Mouse (Mus musculus): Measurements from ENCODE around the gene Ppp2r5a. TPM values are rescaled to one million over a fixed set of nuclear protein-coding genes. Genes with fewer than 3 reads are reported as not detected.

The Ppp2r5a gene
- polyA plus RNA-seq, 1 experiment from 2014 or later: 9.6 TPM

DNA sequence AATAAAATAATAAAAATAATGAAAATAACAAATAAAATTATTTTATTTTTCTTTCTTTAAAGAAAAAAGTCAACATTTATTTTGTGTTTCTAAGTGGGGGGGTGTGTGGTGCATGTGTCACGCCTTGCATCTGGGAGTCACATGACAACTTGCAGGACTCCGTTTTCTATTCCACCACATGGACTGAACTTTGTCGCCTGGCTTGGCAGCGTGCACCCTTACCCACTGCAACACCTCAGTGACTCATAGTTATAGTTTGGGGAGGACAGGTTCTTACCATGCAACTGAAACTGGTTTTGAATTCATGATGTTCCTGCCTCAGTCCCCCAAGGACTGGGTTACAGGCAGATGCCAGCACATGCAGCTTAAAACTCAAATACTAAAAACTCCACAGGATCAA lies 34.9 kb downstream of the Ppp2r5a start:
- H3K36me3 ChIP-seq: no peaks in the 10 kb centered on the region
- H3K9me3 ChIP-seq: no peaks in the 10 kb centered on the region
- 92% methylated on average over 4 of the region's 4 CpGs for WGBS
- H3K4me1 ChIP-seq (replicated peaks): no peaks in the 10 kb centered on the region
- H3K27me3 ChIP-seq: no peaks in the 10 kb centered on the region
- no peak overlapping the region for H3K4me3 ChIP-seq
- H3K27ac ChIP-seq (replicated peaks): no peak overlapping the region
- H3K9ac ChIP-seq: no peak overlapping the region
- no peak overlapping the region for H3K4me2 ChIP-seq
- no peak for ATAC-seq (ENCODE audit: low FRiP score, low read depth)

DNA sequence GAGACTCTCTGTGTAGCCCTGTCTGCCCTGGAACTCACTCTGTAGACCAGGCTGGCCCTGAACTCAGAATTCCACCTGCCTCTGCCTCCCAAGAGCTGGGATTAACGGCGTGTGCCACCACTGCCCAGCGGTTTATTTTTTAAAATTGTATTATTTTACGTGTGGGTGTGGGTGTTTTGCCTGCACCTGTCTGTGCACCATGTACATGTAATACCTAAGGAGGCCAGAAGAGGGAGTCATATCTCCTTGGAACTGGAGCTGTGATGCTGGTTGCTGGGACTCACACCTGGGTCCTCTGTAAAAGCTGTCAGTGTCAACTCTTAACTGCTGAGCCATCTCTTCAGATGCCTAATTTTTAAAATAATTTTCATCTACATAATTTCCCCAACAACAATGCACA lies 38.6 kb downstream of the Ppp2r5a start:
- WGBS: 69% methylated on average over 4 of the region's 4 CpGs
- Histone ChIP-seq H3K27me3 (no peaks in the 10 kb centered on the region), H3K9ac (no peak overlapping the region), H3K27ac (replicated peaks) (no peak overlapping the region), H3K4me2 (no peak overlapping the region), H3K4me1 (replicated peaks) (no peaks in the 10 kb centered on the region), H3K9me3 (no peaks in the 10 kb centered on the region), H3K4me3 (no peak overlapping the region), H3K36me3 (no peaks in the 10 kb centered on the region)
- no peak for ATAC-seq (ENCODE audit: low FRiP score, low read depth)

DNA sequence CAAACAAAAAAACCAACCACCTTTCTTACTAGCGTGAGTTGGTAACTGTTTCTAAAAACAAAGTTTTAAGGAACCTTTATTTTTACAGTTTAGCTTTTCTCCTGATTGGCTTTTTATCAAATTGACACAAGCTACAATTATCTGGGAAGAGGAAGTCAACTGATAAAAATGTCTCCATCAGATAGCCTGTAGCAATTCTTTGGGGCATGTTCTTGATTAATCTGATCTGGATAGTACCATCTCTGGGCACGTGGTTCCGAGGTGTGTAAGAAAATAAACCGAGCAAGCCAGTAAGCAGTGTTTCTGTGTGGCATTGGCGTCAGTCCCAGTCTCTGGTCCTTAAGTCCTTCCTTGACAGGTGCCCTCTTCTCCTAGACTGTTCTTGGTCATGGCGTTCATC lies 40.7 kb downstream of the Ppp2r5a start:
- H3K36me3 ChIP-seq: peaks cover 10% of the 10 kb centered on the region
- no peak overlapping the region for H3K9ac ChIP-seq
- WGBS: 94% methylated on average over 6 of the region's 6 CpGs
- H3K4me3 ChIP-seq: no peak overlapping the region
- H3K4me2 ChIP-seq: no peak overlapping the region
- no peaks in the 10 kb centered on the region for H3K27me3 ChIP-seq
- ATAC-seq (ENCODE audit: low FRiP score, low read depth): no peak
- no peaks in the 10 kb centered on the region for H3K4me1 ChIP-seq (replicated peaks)
- no peak overlapping the region for H3K27ac ChIP-seq (replicated peaks)
- no peaks in the 10 kb centered on the region for H3K9me3 ChIP-seq

DNA sequence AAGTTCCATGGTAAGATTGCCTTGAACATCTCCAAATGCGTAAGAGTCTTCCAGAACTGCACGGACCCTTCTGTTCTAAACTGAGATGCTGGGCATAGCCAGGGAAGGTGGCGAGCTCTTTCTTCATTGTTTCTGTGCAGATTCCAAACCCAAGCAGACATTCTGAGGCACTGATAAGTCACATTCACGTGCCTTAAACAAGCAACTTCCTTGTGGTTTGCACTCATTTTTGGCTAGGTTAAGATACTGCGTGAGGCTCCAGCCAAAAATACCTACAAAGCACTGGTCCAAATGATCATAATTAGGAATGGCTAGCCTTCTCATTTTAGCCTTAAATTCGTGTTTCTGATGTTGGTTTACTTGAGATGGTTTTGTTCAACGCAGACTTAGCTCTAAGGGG lies 43.6 kb downstream of the Ppp2r5a start:
- Histone ChIP-seq H3K9ac (no peak overlapping the region), H3K27me3 (no peaks in the 10 kb centered on the region), H3K4me3 (no peak overlapping the region), H3K4me1 (replicated peaks) (no peaks in the 10 kb centered on the region), H3K27ac (replicated peaks) (no peak overlapping the region), H3K9me3 (no peaks in the 10 kb centered on the region), H3K4me2 (no peak overlapping the region), H3K36me3 (peaks cover 32% of the 10 kb centered on the region)
- ATAC-seq (ENCODE audit: low FRiP score, low read depth): no peak
- WGBS: 95% methylated on average over 7 of the region's 7 CpGs

DNA sequence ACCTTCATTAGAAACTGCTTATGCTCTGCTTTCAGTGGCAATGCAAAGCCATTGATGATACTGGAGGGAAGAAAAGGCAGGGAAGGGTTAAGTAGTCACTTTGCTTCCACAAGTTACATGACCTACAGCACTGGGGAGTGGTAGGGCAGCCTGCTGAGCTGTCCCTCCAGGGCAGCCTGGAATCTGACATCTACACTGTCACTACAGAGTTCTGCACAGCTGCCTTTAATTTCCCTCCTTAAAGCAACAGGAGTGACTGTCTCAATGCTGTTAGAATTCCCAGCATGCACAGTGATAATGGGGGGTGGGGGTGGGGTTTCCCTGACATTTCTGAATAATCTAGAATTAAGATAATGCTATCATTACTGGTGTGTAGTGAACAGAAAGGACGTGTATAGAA lies 46.1 kb downstream of the Ppp2r5a start:
- Histone ChIP-seq H3K4me2 (no peak overlapping the region), H3K4me1 (replicated peaks) (no peaks in the 10 kb centered on the region), H3K9me3 (no peaks in the 10 kb centered on the region), H3K36me3 (peaks cover 32% of the 10 kb centered on the region), H3K4me3 (no peak overlapping the region), H3K9ac (no peak overlapping the region), H3K27ac (replicated peaks) (no peak overlapping the region), H3K27me3 (no peaks in the 10 kb centered on the region)
- WGBS: 77% methylated on average over 1 of the region's 1 CpGs
- ATAC-seq (ENCODE audit: low FRiP score, low read depth): no peak

DNA sequence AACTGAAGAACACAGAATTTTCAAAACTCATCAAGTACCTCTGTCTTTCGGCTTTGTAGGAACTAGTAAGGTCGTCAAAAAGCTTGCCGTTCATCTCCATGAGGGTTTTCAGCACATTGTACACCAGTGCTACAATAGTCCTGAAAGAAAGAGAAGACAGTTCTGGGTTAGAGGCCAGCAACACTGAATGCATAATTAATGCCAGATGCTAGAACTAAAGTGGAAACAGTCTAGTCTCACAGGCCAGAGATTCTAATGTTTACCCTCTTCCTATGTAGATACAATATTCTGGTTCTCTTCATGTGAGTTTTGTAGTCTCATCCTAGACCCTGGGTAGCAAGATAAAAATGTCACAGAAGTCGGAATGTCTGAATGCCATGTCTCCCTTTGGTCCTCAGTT lies 49.2 kb downstream of the Ppp2r5a start:
- no peak overlapping the region for H3K4me3 ChIP-seq
- 70% methylated on average over 4 of the region's 4 CpGs for WGBS

DNA sequence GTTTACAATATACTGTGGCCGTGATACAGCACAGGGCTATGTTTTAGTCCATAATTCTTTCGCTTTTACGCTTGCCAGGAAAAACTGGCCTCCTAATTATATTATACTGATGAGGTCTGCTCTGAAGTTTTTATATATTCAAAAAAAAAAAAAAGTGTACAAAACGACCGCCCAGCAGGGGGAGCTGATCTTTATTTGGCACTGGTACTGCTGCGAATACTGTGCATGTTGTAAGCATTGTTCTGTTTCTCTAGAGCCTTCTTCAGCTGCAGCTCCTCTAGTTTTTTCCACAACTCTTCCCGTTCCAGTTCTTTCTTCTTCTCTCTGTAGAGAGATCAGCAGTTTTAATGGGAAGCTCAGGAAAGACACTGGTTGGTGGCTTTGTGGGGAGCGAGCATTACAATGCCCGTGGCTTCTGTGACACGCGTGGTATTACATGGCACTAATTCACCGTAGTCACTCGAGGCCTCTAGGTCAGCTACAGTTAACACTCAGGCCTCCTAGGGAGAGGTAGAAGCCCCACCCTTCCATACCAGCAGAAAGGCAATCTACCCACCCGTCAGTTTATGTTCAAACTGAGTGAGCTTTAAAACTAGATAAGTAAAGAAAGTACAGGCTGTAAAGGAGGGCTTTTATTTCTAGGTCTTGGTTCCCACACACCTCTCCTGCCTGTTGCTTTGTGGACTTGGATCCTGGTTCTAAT lies 50.1 kb downstream of the Ppp2r5a start:
- no peaks in the 10 kb centered on the region for H3K27me3 ChIP-seq
- H3K4me3 ChIP-seq: no peak overlapping the region
- H3K9ac ChIP-seq: no peak overlapping the region
- no peaks in the 10 kb centered on the region for H3K9me3 ChIP-seq
- H3K4me1 ChIP-seq (replicated peaks): no peaks in the 10 kb centered on the region
- H3K4me2 ChIP-seq: no peak overlapping the region
- H3K36me3 ChIP-seq: peaks cover 40% of the 10 kb centered on the region
- ATAC-seq (ENCODE audit: low FRiP score, low read depth): no peak
- WGBS: 54% methylated on average over 14 of the region's 14 CpGs
- H3K27ac ChIP-seq (replicated peaks): no peak overlapping the region

More for the DNA sequence above, 49.2 kb downstream of the Ppp2r5a start:
- Histone ChIP-seq H3K36me3 (peaks cover 45% of the 10 kb centered on the region), H3K4me1 (replicated peaks) (no peaks in the 10 kb centered on the region), H3K27me3 (no peaks in the 10 kb centered on the region), H3K9ac (no peak overlapping the region), H3K9me3 (no peaks in the 10 kb centered on the region), H3K27ac (replicated peaks) (no peak overlapping the region), H3K4me2 (no peak overlapping the region)
- ATAC-seq (ENCODE audit: low FRiP score, low read depth): no peak

DNA sequence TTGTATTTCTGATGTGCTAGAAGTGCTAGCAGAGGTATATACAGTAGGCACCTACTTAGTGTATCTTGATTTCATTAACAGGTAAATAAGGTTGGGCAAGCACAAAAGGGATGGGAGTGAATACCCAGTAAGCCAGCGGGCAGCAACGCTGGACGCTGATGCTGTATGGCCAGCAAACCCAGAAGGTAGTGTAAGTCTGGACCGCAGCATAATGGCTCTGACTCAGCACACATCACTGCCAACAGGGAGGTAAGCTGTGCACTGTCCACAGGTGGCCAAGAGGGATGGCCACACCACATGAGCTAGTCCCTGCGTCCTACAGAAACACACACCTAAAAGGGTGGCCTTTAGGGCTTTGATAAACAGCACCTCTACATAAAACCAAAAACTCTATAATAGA lies 52.7 kb downstream of the Ppp2r5a start:
- H3K27ac ChIP-seq (replicated peaks): no peak overlapping the region
- WGBS: 95% methylated on average over 5 of the region's 5 CpGs
- H3K36me3 ChIP-seq: peaks cover 49% of the 10 kb centered on the region
- H3K9me3 ChIP-seq: no peaks in the 10 kb centered on the region
- no peak overlapping the region for H3K4me2 ChIP-seq
- no peak overlapping the region for H3K9ac ChIP-seq
- H3K4me3 ChIP-seq: no peak overlapping the region
- H3K27me3 ChIP-seq: no peaks in the 10 kb centered on the region
- no peaks in the 10 kb centered on the region for H3K4me1 ChIP-seq (replicated peaks)
- ATAC-seq (ENCODE audit: low FRiP score, low read depth): no peak

DNA sequence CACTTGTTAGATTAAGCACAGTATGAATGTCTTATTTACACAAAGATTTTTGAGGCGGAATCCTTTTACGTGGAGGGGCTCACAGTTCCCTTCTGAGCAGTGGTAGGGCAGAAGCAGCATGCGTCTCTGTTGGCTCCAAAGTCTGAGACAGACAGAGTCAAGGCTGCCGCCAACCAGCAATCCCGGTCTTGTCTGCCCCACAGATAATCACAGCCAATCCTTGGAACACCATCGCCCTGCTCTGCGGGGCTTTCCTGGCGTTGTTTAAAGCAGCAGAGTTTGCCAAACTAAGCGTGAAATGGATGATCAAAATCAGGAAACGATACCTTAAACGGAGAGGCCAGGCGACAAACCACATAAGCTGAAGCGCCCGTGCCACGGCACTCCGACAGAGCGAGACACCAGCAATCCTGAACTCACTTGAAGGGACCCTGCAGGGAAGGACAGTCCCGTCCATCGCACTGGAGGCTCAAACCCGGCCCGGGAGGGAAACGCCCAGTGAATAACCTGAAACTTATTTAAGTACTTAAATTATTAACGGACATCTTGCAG lies 53.5 kb downstream of the Ppp2r5a start:
- Histone ChIP-seq H3K36me3 (peaks cover 49% of the 10 kb centered on the region), H3K27me3 (no peaks in the 10 kb centered on the region), H3K27ac (replicated peaks) (no peak overlapping the region), H3K4me3 (no peak overlapping the region), H3K9me3 (no peaks in the 10 kb centered on the region), H3K4me1 (replicated peaks) (no peaks in the 10 kb centered on the region), H3K9ac (no peak overlapping the region), H3K4me2 (no peak overlapping the region)
- 84% methylated on average over 23 of the region's 23 CpGs for WGBS
- ATAC-seq (ENCODE audit: low FRiP score, low read depth): no peak

DNA sequence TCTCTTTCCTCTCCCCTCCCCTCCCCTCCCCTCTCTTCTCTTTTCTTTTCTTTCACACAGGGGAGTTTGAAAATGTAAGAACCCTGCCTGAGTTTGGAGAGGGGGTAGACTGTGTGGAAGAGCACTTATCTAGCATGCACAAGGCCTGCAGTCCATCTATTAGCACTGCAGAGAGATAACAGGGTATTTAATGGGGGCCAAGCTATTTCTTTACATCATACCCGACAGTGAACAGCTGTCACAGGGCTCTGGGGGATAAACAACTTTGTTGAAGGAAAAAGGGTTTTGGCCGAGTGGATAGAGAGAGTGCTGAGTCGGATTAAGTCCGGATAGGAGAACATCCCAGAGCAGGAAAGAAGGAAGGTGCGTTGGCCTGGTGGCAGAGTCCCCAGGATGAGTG lies 54.1 kb downstream of the Ppp2r5a start:
- H3K9me3 ChIP-seq: no peaks in the 10 kb centered on the region
- no peak for ATAC-seq (ENCODE audit: low FRiP score, low read depth)
- H3K36me3 ChIP-seq: peaks cover 50% of the 10 kb centered on the region
- no peak overlapping the region for H3K27ac ChIP-seq (replicated peaks)
- WGBS: 61% methylated on average over 5 of the region's 5 CpGs
- no peak overlapping the region for H3K4me2 ChIP-seq
- no peaks in the 10 kb centered on the region for H3K4me1 ChIP-seq (replicated peaks)
- H3K4me3 ChIP-seq: no peak overlapping the region
- H3K9ac ChIP-seq: no peak overlapping the region
- H3K27me3 ChIP-seq: no peaks in the 10 kb centered on the region

DNA sequence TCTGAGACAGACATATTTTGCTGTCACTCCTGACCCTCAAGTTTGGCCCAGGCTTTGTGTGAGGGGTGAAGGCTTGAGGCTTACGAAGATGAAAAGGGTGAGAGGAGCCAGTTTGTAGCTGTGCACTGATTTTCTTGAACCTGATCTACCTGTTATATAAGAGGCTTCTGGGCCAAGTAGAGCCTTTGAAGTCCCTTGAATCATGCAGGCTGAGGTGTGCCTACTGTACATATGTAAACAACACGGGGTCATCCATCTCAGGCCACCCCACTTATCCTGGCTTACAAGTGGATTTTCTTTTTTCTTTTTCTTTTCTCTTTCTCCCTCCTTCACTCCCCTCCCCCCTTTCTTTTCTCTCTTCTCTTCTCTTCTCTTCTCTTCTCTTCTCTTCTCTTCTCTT lies 54.5 kb downstream of the Ppp2r5a start:
- no peak overlapping the region for H3K9ac ChIP-seq
- peaks cover 54% of the 10 kb centered on the region for H3K36me3 ChIP-seq
- 94% methylated on average over 2 of the region's 2 CpGs for WGBS
- no peak overlapping the region for H3K4me2 ChIP-seq
- no peaks in the 10 kb centered on the region for H3K9me3 ChIP-seq
- H3K27me3 ChIP-seq: no peaks in the 10 kb centered on the region
- no peaks in the 10 kb centered on the region for H3K4me1 ChIP-seq (replicated peaks)
- ATAC-seq (ENCODE audit: low FRiP score, low read depth): no peak
- no peak overlapping the region for H3K27ac ChIP-seq (replicated peaks)
- H3K4me3 ChIP-seq: no peak overlapping the region

DNA sequence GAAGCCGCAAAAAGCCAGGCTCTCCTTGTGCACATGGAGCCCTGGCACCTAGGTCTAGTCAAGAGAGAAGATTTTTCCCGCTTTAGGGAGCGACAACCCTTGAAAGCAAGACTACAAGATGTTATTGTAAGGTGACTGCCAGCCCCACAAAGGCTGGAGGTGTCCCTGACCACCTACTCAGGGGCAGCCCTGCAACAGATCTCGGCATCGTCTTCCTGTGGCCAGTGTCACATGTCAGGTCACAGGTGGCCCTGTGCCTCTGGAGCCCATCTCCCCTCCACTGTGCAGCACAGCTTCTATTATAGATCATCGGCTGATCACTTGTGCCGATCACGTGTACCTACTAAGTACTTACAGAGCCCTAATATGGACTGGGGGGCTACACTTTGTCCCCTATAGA lies 55.5 kb downstream of the Ppp2r5a start:
- ATAC-seq (ENCODE audit: low FRiP score, low read depth): no peak
- Histone ChIP-seq H3K4me1 (replicated peaks) (no peaks in the 10 kb centered on the region), H3K36me3 (peaks cover 63% of the 10 kb centered on the region), H3K4me2 (no peak overlapping the region), H3K4me3 (no peak overlapping the region), H3K27ac (replicated peaks) (no peak overlapping the region), H3K9ac (no peak overlapping the region), H3K27me3 (no peaks in the 10 kb centered on the region), H3K9me3 (no peaks in the 10 kb centered on the region)
- WGBS: 95% methylated on average over 8 of the region's 8 CpGs

DNA sequence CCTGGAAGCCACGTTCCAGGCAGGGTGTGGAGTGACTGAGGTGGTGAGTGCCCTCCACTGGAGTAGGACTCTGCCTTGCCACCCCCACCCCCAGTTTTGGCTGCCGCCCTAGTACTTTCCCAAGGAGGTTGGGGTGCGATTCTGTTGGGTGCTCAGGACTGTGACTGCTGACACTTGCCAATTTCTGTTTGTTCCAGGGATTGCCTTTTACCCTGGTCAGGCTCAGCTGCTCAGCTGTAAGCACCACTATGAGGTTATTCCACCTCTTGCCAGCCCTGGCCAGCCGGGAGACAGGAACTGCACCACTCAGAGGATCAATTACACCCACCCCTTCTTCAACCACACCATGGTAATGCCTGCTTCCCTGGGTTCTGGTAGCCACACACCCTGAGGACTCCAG lies 62.5 kb downstream of the Ppp2r5a start:
- Histone ChIP-seq H3K9ac (no peak overlapping the region), H3K27ac (replicated peaks) (no peak overlapping the region), H3K4me2 (no peak overlapping the region), H3K9me3 (no peaks in the 10 kb centered on the region), H3K27me3 (no peaks in the 10 kb centered on the region), H3K36me3 (peaks cover 80% of the 10 kb centered on the region), H3K4me1 (replicated peaks) (no peaks in the 10 kb centered on the region), H3K4me3 (no peak overlapping the region)
- WGBS: 92% methylated on average over 4 of the region's 4 CpGs
- no peak for ATAC-seq (ENCODE audit: low FRiP score, low read depth)

Data from hindbrain, embryonic 15.5 days (tissue).